Mouse (Mus musculus): ENCODE results near the gene Prkab1.

Gene Prkab1

DNA sequence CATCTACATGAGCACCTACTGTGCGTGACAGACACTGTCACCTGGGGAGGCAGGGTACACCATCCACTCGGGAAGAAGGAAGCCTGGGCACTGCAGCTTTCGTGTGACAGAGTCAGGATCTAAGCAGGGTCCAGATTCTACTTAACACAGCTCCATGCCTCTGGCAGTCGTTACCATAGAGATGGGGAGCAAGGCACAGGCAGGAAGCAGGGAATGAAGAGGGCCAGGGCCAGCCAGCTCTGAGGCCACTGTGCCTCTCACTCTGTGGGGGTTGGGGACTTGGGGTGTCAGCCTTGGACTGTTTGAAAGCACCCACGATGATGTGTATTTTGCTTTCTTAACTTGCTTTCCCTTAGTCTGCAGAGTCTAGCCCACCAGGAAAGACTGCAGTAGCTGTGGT lies 46.1 kb downstream of the Prkab1 start:
- no peak for DNase-seq

GRCm38 (mm10) chr5:115977757-115978156 lies 46.6 kb downstream of the Prkab1 start:
- DNase-seq, result peak; percentile 47

- DNase-seq, result peak; percentile 11
Measured at GRCm38 (mm10) chr5:115977266-115977665, 47.0 kb downstream of the Prkab1 start.

DNA sequence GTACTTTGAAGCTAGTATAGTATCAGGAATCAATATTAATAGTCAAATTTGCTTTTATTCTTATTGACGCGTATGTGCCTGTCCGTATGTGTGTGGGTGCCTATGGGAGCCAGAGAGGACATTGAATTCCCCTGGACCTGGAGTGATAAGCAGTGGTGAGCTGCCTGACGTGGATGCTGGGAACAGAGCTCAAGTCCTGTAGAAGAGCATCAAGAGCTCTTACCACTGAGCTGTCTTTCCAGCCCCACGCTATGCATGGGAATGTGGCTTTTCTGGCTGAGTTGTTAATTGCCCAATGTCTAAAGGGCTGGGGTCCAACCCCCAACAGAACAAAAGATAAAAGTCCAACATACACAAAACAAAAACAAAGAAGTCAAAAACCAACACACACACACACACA lies 47.9 kb downstream of the Prkab1 start:
- no peak for DNase-seq

DNA sequence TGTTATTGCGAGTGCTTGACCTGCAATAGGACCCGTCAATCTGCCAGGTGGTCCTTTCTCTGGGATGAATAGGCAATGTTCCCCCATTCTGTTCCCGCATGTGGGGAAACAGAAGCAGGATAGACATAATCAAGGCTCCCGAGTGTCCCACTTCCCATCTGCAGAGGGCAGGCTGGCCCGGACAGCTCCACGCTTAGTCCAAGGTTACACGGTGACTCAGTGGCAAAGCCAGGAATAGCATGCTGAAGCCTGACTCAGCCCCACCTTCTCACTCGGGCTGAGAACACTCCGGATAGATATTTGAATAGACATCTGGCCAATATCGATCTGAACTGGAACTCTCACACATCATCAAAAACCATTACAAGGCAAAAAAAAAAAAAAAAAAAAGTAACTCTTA lies 48.6 kb downstream of the Prkab1 start:
- no peak for DNase-seq

DNA sequence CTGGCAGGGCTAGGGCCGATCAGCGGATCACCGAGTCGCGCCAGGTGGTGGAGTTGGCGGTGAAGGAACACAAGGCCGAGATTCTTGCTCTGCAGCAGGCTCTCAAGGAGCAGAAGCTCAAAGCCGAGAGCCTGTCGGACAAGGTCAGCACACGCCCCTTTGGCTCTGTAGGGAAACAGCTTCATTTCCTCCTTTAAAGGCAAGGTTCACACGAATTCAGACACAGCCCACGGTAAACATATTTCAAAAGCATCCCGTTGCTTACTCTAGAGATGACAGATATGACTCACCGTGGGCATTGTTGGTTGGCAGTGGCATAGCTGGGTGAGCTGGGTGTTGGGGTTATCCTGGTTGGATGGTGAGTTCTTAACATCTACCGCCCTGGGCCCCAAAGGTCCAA lies 53.1 kb downstream of the Prkab1 start:
- peak; percentile 9 for DNase-seq

Data from kidney, adult 18-20 months (tissue).